Mouse (Mus musculus) regulatory T cell (primary cell): Measurements from ENCODE around the gene Atpif1.

Experiments
- in situ Hi-C: fragments of 300-600 bp; cut with MboI, MseI; formaldehyde crosslinking; loops from one replicate; pipeline ENCODE4 v1.15.1; 2025; ENCODE audit warnings: high pct_unique_total_duplicates

Atpif1 gene

DNA sequence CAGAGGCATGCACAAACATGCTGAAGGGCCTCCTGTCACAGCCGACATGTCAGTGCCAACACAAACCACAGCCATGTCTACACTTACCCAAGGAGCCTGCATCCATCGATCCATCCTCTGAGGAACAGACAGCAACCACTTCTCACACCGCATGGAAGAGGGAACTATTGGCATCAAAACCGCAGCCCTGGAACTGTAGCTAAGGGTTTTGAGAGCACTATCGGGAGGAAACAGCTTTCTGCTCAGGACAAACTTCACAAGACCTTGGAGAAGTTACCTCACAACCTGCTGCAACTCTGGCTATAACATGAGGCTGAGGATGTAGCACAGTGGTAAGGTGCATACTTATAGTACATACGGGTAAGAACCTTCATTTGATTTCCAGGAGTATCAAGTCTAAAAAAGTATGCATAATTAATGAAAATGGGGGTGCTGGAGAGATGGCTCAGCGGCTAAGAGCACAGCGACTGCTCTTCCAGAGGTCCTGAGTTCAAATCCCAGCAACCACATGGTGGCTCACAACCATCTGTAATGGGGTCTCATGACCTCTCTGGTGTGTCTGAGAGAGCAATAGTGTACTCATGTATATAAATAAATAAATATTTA, 5.4 kb downstream of the Atpif1 start:
- in situ Hi-C loops, result loop anchor here (5.0 kb wide), 1 partner anchor 116 kb away; no protein-coding TSS in a partner anchor

DNA sequence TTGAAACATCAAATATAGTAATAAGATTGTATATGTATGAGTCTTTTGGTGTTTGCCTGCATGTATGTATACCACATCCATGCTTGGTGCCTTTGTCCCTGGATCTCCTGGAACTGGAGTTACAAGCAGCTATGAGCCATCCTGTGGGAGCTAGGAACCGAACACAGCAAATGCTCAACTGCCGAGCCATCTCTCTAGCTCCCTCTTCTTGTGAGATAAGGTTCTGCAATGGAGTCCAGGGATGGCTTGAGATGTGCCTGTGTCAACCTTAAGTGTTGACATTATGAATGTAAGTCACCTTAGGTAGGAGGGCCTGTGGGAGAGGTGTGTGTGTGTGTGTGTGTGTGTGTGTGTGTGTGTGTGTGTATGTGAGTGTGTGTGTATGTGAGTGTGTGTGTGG, 6.8 kb downstream of the Atpif1 start:
- in situ Hi-C loops, result loop anchor here (5.0 kb wide), 1 partner anchor 114 kb away; no protein-coding TSS in a partner anchor

DNA sequence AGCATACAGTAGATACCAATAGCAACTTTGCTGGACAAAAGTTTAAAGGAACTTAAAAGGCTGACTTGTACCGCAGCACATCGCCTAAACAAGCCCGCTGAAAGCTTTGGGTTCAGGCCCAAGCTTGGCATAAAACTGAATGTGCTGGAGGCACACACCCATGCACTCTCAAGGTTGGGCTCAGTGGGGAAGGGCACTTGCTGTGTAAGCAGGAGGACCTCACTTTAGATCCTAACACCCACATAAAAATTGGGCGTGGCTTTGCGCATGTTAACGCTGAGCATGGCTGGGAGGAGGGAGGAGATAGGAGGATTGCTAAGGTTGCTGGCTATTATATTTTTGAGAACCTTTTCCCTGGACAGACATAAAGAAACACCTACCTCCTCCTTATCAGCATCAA, 8.7 kb downstream of the Atpif1 start:
- in situ Hi-C loops, result loop anchor here (5.0 kb wide), 1 partner anchor 113 kb away; no protein-coding TSS in a partner anchor

DNA sequence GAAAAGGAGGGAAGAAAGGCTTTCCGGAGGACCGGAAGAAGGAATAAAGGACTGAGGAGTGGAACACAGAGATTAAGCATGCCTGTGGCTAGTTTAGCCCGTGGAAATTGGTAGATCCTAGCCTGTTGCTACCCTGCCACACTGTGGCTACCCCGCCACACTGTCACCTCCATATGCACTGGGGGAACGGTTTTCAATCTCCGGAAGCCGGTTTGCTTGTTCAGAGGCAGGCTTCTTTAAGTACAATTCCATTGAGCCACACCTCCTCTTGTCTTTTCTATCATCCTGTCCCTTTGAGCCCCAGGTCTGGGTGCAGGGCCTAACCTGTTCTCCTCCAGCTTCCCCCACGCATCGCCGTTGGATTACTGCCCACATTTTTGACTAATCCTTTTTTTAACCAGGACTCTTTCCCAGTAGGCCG, 9.1 kb downstream of the Atpif1 start:
- in situ Hi-C loops, result no loop called here

DNA sequence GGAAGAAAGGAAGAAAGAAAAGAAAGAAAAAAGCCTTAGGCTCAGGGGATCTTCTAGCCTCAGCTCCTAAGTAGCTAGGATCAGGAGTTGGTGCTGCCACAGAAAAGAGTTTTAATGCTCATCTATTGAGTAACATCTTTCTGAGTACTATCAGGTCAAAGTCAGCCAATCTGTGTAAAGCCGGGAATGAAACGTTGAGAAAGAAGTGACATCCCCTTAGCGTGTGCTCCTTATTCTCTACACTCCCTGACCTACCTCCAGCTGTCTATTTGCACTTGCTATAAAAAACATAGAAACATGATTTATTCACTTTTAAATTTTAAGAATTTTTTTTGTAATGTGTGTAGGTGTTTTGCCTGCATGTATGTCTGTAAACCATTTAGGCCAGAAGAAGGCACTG, 14.3 kb downstream of the Atpif1 start:
- in situ Hi-C loops, result no loop called here

DNA sequence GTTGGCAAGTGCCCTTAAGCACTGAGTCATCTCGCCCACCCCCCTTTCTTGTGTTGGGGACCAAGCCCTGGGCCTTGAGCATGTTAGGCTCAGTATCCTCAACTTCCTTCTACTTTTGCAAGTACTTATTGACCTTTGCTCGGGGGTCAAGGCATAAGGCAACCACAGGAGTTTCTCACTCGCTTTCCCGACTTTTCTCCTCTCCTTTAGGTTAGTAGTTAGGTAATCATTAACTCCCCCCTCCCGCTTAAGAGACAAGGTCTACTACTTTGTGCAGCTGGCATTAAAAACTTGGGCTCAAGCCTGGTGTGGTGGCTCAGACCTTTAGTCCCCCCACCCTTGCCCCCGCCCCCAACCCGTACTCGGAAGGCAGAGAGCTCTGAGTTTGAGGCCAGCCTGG, 15.4 kb downstream of the Atpif1 start:
- in situ Hi-C loops, result no loop called here

DNA sequence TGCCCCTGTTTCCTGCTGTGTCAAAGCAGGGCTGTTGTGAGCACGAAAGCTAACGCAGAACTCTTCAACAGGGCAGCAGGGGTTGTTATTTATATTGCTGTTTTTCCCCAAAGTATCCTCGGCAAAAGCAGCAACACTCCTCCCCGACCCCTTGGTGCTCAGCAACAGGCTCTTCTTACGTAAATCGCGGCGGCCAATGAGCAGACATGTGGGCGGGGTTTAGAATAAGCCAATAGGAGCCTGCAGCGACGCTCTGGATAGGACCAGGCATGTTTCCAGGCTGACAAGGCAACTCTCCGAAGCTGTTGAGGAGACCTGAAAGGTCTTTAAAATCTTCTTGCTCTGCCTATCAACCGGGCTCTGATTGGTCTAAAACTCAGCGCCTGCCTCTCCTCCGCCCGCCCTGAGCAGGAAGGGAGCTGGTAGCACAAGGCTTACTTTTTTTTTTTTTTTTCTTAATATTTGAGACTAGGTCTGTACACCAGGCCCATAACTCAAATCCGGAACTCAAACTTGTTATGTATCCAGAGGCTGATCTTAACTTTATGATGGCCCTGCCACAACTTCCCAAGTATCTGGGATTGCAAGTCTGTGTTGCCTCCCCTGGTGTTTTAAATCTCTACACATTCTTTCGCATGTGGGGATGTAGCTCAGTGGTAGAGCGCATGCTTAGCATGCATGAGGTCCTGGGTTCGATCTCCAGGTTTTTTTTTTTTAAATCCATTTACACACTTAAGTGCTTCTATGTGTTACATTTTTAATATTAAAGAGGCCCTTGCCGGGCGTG, 17.9 kb downstream of the Atpif1 start:
- in situ Hi-C loops, result no loop called here

DNA sequence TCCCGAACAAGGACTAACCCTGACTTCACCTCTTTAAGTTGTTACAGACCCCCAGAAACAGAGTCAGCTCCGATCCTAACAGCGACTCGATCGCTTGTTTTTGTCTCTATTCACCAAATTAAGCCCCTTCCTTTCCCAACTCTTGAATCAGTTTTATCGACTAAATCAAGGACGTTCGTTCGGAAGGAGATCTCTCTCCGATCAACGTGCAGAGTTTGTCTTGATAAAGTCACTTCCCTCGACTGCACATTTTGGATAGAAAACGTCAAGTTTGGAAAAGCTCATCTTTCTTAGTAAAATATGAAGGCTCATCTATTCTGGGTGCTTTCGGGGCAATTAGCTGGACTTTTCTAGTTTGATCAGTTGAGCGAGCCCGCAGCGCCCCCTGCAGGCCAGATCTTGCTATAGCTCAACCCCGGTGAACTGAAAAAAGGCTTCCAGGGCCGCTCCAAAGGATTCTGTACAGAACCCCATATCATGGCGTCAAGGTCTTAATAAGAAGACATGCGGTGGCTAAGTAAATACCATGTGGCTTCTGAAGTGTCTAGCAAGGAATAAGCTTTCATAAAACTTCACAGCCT, 18.8 kb downstream of the Atpif1 start:
- in situ Hi-C loops, result no loop called here

DNA sequence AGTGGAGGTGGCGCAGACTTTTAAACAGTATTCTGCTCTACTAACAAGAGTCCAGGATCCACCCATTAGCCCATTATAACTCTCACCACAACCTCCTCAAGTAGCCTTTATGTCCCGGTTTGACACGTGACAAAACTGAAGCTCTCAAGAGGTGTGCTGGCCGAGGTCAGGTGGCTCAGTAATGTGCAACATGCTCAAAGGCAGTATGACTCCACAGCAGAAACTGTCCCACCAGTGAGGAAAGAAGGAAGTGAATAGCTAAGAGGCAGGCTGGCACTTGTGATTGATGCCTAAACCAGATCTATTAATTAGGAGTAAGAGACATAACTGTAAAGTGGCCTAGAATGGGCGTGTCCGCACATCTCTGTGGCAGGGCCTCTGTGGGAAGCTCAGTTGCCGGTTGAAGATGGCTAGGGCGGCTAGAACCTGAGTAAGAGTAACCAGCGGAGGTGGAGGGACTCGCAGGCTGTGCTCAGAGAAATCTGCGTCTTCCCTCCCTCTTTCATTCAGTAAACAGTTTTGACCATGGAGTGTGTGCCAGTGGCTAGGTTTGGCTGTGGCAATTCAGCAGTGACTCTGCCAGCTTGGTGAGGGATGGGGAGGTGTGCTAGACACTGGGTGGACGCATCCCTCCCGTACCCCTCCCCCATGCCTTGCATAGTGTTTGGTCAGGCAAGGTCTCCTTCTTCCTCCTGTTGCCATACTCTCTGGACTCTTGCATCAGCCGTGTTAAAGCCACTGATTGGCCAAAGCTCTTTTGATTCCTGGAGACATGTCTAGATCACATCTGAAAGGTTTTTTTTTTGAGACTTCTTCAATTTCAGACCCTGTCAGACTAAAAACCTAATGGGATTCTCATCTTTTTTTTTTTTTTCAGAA, 19.8 kb downstream of the Atpif1 start:
- in situ Hi-C loops, result no loop called here

DNA sequence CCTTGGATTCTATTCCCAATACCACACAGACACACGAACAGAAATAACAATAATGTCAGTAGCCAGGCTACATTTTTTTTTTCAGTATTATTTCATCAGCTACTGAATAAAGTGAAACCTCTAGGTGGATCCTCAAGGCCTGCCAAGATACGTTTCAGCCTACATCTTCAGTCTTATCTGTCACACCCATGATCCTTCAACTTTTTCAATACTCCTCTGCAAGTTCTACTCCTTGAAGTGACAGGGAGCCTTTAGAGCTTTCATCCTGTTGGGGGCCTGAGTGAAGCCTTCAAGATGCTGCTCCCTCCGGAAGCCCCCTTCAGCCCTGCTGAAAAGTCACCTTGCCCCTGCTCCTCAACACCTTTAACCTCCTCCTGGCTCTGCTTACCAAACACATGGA, 21.4 kb downstream of the Atpif1 start:
- in situ Hi-C loops, result no loop called here

DNA sequence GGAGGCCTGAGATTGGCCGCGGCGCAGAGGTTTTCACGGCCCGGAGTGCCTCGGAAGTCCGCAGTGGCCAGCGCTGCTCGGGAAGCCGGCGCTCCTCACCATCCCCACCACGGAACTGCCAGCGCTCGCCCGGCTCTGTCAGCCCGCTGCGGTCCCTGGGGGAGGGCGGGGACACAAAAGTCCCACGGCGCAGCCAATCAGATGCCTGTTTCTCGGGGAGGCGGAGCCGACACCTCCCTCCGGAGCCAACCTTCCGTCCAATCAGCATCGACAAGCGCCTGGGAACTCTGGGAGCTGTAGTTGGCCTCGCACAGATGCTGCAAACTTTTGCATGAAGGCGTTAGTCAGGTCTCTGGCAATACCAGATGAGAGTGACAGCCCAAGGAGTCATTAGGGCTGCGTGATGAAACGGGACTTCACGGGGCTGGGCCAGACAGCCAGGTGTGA, 23.1 kb downstream of the Atpif1 start, which contains the start of gene Sesn2:
Gene Sesn2, minus strand, starts transcription at position 150 of the 447 bp plus-strand sequence.
- in situ Hi-C loops, result no loop called here

DNA sequence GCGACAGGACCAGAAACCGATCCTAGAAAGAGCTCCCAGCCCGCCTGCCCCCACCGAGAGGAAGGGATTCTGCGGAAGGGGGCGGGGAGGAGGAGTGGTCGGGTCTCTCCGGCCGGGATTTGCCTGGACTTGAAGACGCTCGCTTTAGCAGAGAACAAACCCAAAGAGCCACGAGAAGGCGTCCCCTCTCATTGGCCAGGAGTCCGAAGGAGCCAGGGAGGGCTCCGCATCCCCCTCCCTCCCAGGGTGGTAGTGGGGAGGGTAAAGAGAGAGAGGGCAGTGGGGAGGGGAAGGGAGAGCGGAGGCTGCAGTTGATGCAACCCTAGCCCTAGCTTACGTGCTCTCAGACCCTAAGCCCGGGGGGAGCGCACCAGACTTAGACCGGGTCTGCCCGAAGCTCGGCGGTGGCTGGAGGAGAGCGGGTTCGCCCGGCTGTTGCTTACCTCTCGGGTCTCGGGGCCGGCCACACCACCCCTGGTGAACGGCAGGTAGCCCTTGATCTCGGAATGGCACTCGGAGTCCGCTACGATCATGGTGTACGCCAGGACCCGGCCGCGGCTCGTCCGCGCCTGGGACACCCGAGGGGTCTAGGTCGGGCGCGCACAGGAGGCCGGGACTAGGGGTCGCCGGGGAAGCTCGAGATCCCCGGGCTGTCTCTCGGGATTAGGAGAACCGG, 23.7 kb downstream of the Atpif1 start:
- in situ Hi-C loops, result no loop called here

DNA sequence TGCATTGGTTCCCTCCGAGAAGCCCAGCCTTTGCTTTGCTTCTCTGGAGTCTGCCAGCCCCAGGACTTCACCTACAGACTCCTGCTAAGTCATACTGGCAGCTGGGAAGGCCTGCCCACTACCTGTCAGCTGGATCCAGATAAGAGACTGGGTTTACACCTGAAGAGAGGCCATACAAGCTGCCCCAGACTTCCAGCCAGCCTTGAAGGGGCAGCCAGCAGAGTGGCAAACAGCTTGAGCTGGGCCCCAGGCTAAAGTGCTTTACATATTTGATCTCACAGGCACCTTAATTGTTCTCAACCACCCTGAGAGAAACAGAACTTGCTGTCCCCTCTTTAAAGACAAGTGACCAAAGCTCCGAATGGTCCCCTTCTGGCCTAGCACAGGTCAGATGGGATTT, 26.2 kb downstream of the Atpif1 start:
- in situ Hi-C loops, result no loop called here

DNA sequence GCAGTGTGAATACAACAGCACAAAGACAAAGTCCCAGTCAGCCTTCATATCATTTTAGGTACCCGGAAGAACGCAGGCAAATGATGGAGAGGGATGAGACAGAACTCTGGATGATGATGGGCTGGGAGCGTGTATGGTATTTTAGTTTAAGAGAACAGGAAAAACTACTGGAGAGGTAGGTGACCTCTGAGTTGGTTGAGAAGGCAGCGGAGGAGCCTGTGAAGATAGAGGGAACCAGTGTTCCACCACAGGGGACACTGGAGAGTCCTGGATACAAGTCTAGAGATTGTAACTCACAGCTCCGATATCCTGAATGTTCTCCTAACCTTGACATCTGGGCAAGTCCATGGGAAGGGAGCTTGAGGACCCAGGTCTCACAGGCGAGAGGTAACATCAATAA, 27.2 kb downstream of the Atpif1 start:
- in situ Hi-C loops, result no loop called here

DNA sequence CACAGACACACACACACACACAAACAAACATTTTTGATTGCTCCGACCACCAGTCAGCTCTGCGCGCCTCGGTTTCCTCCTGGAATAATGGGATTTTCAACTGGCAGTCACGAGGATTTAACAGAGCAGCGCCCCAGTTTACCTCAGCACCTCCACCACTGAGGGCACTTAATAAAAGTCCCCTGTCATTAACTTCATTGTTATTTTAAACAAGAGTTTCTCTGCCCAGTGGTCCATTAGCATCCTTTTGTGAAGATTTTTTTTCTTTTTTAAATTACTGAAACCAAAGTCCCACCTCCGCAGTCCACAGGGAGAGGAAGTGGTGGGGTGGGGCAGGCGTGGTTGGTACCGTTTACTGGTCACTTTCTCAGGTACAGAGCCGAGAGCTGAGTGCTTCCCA, 27.7 kb downstream of the Atpif1 start:
- in situ Hi-C loops, result no loop called here

DNA sequence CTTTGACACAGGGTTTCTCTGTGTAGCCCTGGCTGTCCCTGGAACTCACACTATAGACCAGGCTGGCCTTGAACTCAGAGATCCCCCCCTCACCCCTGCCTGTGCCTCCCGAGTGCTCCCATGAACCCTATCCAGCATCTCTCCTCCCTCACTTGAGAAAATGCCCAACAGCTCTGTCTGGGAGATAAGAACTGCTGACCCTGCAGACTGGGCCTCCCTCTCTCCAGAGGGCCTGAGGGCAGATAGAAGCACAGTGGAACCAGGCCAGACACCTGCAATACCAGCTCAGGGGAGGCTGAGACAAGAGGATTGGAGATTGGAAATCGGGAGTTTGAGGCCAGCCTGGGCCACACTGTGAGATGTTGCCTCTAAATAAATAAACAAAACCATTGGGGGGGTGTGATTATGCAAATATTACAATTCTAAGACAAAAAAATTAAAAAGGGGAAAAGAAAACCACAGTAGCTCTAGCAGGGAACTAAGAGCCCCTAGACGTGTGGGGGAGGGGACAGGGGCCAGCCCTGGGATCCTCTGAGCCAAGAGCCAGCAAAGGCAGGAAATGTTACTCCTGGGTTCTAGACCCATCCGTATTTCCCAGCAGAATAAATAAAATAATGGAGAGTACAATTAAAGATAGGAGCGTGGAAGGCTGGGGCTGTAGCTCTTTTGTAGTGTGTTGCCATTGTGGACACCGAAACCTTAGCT, 28.3 kb downstream of the Atpif1 start:
- in situ Hi-C loops, result no loop called here

DNA sequence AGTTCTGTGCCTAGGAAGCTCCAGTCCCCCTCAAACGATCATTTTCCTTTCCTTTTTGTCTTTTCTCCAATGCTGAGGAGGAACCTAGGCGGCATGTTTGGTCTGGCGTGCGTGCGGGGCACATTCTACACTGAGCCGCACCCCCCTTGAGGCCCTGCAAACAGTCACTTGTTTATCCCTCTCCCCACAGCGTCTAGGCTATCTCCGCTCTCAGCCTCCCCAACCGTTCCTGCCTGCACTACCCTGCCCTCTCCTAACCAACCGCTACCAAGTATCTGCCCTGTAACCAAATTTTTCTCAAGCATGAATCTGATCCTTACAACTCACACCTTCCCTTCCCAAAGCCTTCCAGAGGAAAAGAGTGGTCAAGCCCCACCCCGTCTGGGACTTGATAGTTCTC, 30.1 kb downstream of the Atpif1 start:
- in situ Hi-C loops, result no loop called here

DNA sequence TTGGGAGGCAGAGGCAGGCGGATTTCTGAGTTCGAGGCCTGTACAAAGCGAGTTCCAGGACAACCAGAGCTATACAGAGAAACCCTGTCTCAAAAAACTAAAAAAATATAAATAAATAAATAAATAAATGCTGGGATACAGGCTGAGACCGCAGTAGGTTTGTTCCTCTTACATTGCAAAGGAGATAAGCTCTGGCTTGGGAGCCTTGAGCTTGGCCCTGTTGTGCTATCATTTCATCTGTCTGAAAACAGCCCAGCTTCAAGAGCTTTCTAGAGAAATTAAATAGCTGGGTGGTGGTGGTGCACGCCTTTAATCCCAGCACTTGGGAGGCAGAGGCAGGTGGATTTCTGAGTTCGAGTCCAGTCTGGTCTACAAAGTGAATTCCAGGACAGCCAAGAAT, 31.8 kb downstream of the Atpif1 start:
- in situ Hi-C loops, result no loop called here

DNA sequence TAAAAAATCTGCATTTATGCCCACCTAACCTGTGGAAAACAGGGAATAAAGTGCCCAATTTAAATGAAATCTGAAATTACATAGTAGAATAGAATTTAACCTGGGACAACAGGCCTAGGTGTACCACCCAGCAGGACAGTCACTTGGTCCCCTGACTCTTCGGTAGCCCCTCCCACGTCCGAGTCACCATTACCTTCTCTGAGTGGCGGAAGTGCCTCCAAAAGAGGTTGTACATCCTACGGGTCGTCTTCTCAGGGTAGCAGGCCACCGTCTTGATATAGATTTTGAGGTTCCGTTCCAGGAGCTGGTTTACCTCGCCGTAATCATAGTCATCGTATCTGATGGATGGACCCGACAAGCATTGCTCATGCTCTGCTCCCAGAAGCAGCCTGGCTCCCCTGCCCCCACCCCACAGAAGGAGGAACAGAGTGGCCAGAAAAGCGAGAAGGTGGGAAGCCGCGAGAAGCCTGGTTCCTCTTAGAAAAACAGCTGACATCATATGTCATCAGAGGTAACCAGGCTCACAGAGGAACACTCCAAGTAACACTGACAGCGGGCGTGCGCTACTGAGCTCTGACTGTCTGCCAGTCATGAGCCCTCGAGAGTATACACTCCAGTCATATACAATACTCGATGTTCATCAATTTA, 39.1 kb downstream of the Atpif1 start:
- in situ Hi-C loops, result no loop called here
